Mouse (Mus musculus): Measurements from ENCODE around the gene Gpr162.
"Not testable (repeated sequence)": the region's sequence is repeated elsewhere in the genome, so short reads cannot be mapped to it uniquely, and the experiment has no call there.

Gene Gpr162

DNA sequence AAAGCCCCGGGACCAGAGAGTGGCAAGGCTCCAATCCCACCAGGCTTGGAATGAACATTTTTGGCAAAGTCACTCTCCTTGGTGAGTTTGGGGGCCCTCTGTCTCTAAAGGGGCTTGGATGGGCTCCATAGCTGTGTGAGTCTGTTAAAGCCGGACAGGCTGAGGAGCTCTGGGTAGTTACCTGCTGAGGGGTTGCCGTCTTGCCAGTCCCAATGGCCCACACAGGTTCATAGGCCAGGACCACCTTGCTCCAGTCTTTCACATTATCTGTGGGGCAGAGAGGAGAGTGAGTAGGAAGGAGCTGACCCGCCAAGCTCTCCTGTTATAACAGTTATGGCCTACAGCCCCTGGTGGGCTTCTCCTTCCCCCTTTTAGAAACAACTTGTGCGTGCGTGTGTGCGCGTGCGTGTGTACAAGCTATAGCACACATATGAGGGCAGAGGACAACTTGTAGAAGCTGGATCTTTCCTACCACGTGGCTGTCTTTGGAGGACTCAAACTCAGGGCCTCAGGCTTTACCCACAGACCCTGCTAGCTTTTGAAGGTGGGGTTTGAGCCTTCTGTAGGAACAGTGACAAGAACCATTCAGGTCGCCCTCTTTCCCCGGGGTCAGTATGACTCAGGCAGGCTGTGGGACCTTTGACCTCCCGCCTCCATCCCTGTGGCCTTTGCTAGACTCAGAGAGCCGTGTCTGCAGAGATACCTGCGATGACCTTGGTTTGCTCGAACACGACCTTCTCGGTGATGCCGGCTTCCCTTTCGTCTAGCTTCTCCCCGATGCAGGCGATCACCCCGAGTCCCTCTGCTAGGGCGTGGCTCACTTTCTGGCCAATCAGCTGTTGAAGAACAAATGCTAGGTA lies 51.9 kb downstream of the Gpr162 start:
- DNase-seq (ENCODE audit: low read depth, low spot score), result no peak

DNA sequence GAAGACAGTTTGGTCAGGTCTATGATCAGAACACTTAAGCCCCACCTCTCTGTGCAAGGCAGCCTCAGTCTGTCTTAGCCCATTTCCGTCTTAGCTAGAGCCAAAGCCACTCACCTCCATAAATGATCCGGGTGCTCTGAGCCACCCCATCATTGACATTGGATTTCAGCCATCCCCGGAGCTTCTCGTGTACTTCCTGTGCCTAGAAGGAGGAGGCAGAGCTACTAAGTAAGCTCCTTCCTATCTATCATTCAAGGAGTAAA lies 52.4 kb downstream of the Gpr162 start:
- DNase-seq (ENCODE audit: low read depth, low spot score), result no peak

GRCm38 (mm10) chr6:124810566-124811402 lies 53.0 kb downstream of the Gpr162 start:
- DNase-seq (ENCODE audit: low read depth, low spot score), result not testable (repeated sequence)

GRCm38 (mm10) chr6:124809775-124810538 lies 53.8 kb downstream of the Gpr162 start:
- no peak for DNase-seq (ENCODE audit: low read depth, low spot score)

GRCm38 (mm10) chr6:124809052-124809774 lies 54.6 kb downstream of the Gpr162 start:
- DNase-seq (ENCODE audit: low read depth, low spot score), result peak; percentile 57
